Mouse (Mus musculus) cerebellum, adult 8-10 months (tissue): ENCODE data around the gene Slc38a10.
A peak's percentile ranks its signal among the peaks of the same experiment; 100 is the strongest.

ENCODE experiments used
- DNase-seq: peaks from one replicate; pipeline ENCODE4 v3.0.0; 2022

The Slc38a10 gene

GRCm38 (mm10) chr11:120151113-120151494 is at the start of gene Slc38a10:
Slc38a10 (minus strand) TSS chr11:120151346.
- DNase-seq: peak; percentile 100

GRCm38 (mm10) chr11:120200621-120201020 is 49.5 kb upstream of the Slc38a10 start:
- no peak for DNase-seq

GRCm38 (mm10) chr11:120199766-120200165 is 48.6 kb upstream of the Slc38a10 start:
- no peak for DNase-seq

GRCm38 (mm10) chr11:120198831-120199230 is 47.7 kb upstream of the Slc38a10 start:
- DNase-seq: no peak

GRCm38 (mm10) chr11:120190526-120191412 is 39.6 kb upstream of the Slc38a10 start:
- peak; percentile 34 for DNase-seq

GRCm38 (mm10) chr11:120189459-120190312 is 38.5 kb upstream of the Slc38a10 start:
- peak; percentile 98 for DNase-seq

GRCm38 (mm10) chr11:120188481-120189441 is 37.6 kb upstream of the Slc38a10 start:
- peak; percentile 54 for DNase-seq

GRCm38 (mm10) chr11:120188102-120188480 is 36.9 kb upstream of the Slc38a10 start:
- peak; percentile 35 for DNase-seq

- no peak for DNase-seq
Observed at GRCm38 (mm10) chr11:120187236-120188101, 36.3 kb upstream of the Slc38a10 start.

GRCm38 (mm10) chr11:120186821-120187235 is 35.7 kb upstream of the Slc38a10 start:
- peak; percentile 39 for DNase-seq

- no peak for DNase-seq
Observed at GRCm38 (mm10) chr11:120186145-120186740, 35.1 kb upstream of the Slc38a10 start.

- peak; percentile 45 for DNase-seq
Observed at GRCm38 (mm10) chr11:120185316-120186141, 34.4 kb upstream of the Slc38a10 start.

- no peak for DNase-seq
Observed at GRCm38 (mm10) chr11:120184371-120185315, 33.5 kb upstream of the Slc38a10 start.

- no peak for DNase-seq
Observed at GRCm38 (mm10) chr11:120183708-120184107, 32.6 kb upstream of the Slc38a10 start.

GRCm38 (mm10) chr11:120183180-120183579 is 32.0 kb upstream of the Slc38a10 start:
- DNase-seq: no peak

GRCm38 (mm10) chr11:120182396-120183030 is 31.4 kb upstream of the Slc38a10 start:
- no peak for DNase-seq

GRCm38 (mm10) chr11:120181379-120181778 is 30.2 kb upstream of the Slc38a10 start:
- DNase-seq: no peak

- DNase-seq: no peak
Observed at GRCm38 (mm10) chr11:120179374-120179773, 28.2 kb upstream of the Slc38a10 start.
